Mouse (Mus musculus): ENCODE data around the gene Rex2. TPM values are rescaled to one million over a fixed set of nuclear protein-coding genes. Genes with fewer than 3 reads are reported as not detected.
"Not testable (repeated sequence)": the region's sequence is repeated elsewhere in the genome, so short reads cannot be mapped to it uniquely, and the experiment has no call there.

The Rex2 gene
- 0.45 and 0.82 TPM in 2 replicates for total RNA-seq (2021)
- long read RNA-seq, experiment 1: 0 reads
- long read RNA-seq, experiment 2: 0 reads

DNA sequence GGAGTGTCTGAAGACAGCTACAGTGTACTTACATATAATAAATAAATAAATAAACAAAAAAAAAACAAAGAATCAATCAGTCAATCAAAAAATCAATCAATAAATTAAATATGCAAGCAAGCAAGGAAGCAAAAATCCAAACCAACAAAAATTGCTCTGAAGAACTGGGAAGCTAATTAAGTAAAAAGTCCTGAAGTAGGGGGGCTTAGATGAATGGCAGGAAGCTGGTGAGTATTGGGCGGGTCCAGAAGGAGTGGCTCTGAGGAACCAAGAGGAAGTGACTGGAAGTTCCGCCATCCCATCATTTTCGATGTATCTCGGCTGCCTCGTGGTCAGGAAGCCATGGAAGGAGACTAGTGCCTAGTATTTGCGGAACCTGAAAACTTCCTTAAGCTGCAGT is at the start of gene Rex2:
Rex2 (plus strand) TSS at position 301 of the 400 bp plus-strand sequence.
- DNase-seq: not testable (repeated sequence)

- not testable (repeated sequence) for DNase-seq
Observed at GRCm38 (mm10) chr4:146976581-146976980, 45.1 kb upstream of the Rex2 start.

DNA sequence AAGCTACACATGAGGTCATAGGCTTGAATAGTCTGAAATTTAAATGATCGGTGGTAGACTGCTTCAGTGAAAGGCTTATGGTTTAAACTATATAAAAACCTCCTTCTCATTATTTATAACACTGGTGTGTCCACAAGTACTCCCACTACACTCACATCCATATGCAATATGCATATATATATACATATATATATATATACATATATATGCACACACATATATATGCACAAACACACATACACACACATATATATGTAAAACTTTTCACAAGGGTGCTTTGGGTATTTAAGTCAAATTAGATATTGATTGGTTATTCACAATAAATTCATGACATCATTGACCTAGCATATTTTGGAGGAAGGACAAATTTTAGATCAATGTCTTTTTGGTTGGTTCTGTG is 3.2 kb upstream of the Rex2 start:
- DNase-seq: not testable (repeated sequence)

DNA sequence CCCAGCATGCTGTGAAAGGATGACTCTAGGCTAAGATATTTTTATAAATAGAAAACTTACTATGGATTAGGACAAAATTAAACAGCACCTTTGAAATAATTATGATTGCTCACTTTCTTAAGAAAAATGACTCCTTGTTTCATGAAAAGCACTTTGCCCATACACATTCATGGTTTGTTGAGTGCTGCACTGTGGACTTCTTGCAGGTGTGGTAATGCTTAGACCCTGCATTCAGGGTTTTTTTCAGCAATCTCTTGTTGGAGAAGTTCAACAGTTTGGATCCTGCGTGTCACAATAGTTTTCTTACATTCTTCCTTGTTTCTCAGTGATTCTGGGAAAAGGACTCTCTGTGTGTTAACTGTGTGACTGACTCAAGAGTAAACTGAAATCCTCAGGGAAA is 4.7 kb downstream of the Rex2 start:
- DNase-seq: not testable (repeated sequence)

- DNase-seq: not testable (repeated sequence)
Observed at GRCm38 (mm10) chr4:147031308-147032036, 9.8 kb downstream of the Rex2 start.

- DNase-seq: not testable (repeated sequence)
Observed at GRCm38 (mm10) chr4:147063768-147064167, 42.1 kb downstream of the Rex2 start.

GRCm38 (mm10) chr4:147065861-147066260 is 44.2 kb downstream of the Rex2 start:
- DNase-seq: not testable (repeated sequence)

GRCm38 (mm10) chr4:147066380-147066779 is 44.7 kb downstream of the Rex2 start:
- DNase-seq: not testable (repeated sequence)

DNA sequence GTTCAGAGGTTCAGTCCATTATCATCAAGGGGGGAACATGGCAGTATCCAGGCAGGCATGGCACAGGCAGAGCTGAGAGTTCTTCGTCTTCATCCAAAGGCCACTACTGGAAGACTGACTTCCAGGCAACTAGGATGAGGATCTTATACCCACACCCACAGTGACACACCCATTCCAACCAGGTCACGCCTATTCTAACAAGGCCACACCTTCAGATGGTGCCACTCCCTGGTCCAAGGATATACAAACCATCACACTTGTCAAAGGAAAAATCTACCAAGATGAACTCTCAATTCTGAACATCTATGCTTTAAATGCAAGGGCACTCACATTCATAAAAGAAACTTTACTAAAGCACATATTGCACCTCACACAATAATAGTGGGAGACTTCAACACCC is 74.0 kb downstream of the Rex2 start:
- not testable (repeated sequence) for DNase-seq

DNA sequence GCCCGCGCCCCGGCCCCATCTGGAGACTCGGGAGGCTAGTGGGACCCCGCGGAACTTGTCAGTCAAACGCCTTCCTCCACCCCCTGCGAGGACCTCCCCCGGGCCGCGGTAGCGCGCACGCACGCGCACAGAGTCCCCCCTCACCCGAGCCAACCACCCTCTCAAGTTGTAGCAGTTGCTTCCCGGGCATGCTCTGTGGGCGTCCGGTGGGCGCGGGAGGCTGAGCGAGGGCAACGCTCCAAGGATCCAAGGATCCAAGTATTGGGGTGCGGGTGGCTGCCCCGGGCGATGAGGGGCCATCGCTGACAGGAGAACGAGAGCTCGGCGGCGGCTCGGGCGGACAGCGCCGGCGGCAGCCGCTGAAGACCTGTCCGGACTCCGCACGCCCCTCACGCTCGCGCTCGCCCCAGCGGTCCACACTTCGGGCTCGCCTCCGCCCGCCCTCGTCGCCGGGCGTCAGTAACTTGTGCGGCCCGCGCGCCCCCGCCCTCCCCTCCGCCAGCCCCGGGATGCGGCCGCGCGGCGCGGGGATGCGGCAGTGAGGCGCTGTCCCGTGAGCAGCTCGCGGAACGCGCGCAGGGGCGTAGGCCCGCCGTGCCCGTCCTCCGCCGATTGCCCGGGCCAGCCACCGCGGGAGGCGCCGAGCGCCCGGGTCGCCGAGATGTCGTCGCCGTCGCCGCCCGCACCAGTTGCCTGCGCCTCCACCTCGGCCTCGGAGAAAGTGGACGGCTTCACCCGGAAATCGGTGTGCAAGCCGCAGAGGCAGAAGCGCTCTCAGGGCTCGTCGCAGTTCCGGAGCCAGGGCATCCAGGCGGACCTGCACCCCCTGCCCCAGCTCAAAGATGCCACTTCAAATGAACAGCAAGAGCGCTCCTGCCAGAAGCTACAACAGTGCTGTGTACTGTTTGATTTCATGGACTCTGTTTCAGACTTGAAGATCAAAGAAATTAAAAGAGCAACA is 80.3 kb downstream of the Rex2 start:
- peak; percentile 14 for DNase-seq

DNA sequence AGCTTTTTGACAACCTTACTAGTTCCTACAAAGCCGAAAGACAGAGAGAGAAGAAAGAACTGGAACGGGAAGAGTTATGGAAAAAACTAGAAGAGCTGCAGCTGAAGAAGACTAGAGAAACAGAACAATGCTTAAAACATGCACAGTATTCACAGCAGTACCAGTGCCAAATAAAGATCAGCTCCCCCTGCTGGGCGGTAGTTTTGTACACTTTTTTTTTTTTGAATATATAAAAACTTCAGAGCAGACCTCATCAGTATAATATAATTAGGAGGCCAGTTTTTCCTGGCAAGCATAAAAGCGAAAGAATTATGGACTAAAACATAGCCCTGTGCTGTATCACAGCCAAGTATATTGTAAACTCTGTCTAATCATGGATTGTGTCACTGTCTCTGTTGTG is 82.2 kb downstream of the Rex2 start:
- not testable (repeated sequence) for DNase-seq

Other genes starting within 250 kb of the Rex2 start
- 0.53 TPM in 1 of 2 replicates, not detected in the other for gene Gm21411, start 112.3 kb upstream of the Rex2 start, total RNA-seq (2021)
- not detected in 2 replicates for gene Zfp989, start 49.9 kb upstream of the Rex2 start, total RNA-seq (2021)
- gene Zfp991, start 110.2 kb downstream of the Rex2 start, total RNA-seq (2021): 8.5 and 13.3 TPM in 2 replicates

Data from adrenal gland, postnatal 14 days (tissue).